Mouse (Mus musculus): ENCODE results near the gene Minpp1. TPM values are rescaled to one million over a fixed set of nuclear protein-coding genes. Genes with fewer than 3 reads are reported as not detected.

Gene Minpp1
- total and polyA plus RNA-seq, 3 experiments = 176 to 256 TPM; not detected in 1

DNA sequence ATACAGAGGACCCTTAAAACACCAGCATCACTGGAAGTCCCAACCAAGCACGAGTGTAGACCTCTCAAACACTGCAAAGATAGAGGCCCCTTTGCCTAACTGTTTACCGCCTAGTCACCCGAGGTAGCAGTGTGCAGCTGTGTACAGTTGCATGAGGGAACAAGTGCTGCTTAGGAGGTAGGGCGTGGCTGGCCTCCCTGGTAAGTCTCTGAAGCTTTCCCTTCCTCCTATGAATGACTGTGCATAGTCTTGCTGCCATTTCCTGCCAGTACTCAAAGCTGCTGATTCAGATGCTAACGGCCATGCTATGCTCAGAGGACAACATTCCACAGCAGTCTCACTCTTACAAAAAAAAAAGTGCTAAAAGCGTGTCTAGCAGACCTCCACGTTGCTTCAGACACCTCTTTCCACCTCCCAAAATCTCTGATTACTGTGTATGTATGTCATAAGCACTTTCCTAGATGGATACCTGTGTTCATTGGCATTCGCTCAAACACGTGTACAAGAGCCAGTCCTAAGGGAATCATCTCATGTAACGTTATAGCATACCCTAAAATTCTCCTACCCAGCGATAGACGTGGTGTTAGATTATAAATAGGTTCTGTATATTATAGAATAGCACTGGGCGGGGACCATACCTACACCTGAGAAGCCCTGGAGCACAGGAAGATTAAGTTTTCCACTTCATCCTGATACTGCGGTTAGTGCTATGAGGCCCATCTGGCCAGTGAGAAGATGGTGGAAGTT, 38.4 kb downstream of the Minpp1 start (continued):
- peak; percentile 77; the same call in 1 of the 2 replicates for TF ChIP-seq POLR2AphosphoS5 (IDR thresholded peaks at IDR 0.05; ENCODE audit: borderline replicate concordance, low read depth, low read length)
- peak; percentile 89 for TF ChIP-seq GABPA (IDR thresholded peaks at IDR 0.05; ENCODE audit: low read depth, low read length)
- no peak for TF ChIP-seq CHD2 (IDR thresholded peaks at IDR 0.05; ENCODE audit: low read length)
- no peak for TF ChIP-seq MEF2A (IDR thresholded peaks at IDR 0.05; ENCODE audit: extremely low read depth, insufficient replicate concordance, low read depth, low read length, poor library complexity, severe bottlenecking)
- TF ChIP-seq MYC (IDR thresholded peaks at IDR 0.05; ENCODE audit: low read depth, low read length) = peak; percentile 89
- peak; percentile 58; the same call in 1 of the 2 replicates for TF ChIP-seq ELF1 (IDR thresholded peaks at IDR 0.05; ENCODE audit: low read depth, low read length)
- peak; percentile 69 for TF ChIP-seq MXI1 (IDR thresholded peaks at IDR 0.05; ENCODE audit: low read depth, low read length)
- no peak; the same call in 1 of the 2 replicates for TF ChIP-seq USF1 (IDR thresholded peaks at IDR 0.05; ENCODE audit: low read depth, low read length)
- no peak; the same call in 1 of the 2 replicates for TF ChIP-seq KAT2A (conservative IDR thresholded peaks at IDR 0.05; ENCODE audit: low read depth, low read length)
- TF ChIP-seq TBP (IDR thresholded peaks at IDR 0.05; ENCODE audit: low read depth, low read length) = peak; percentile 86
- TF ChIP-seq EP300 (IDR thresholded peaks at IDR 0.05; ENCODE audit: low read depth in 1 of 2, low read length in 2 of 2) = peak; percentile 74 to 88
- TF ChIP-seq HCFC1 (IDR thresholded peaks at IDR 0.05; ENCODE audit: low read depth, low read length) = peak; percentile 55; the same call in 1 of the 2 replicates
- TF ChIP-seq CTCF (IDR thresholded peaks at IDR 0.05 in 2 of 3, conservative IDR thresholded peaks at IDR 0.05 in 1 of 3; ENCODE audit: control insufficient read depth in 1 of 3, insufficient read depth in 1 of 3, low read depth in 2 of 3, low read length in 3 of 3, poor library complexity in 1 of 3, severe bottlenecking in 1 of 3) = no peak
- TF ChIP-seq MAZ (IDR thresholded peaks at IDR 0.05; ENCODE audit: low read depth, low read length) = no peak
- peak; percentile 53; the same call in 1 of the 2 replicates for TF ChIP-seq TCF12 (IDR thresholded peaks at IDR 0.05; ENCODE audit: low read depth, low read length)
- peak; percentile 56 for TF ChIP-seq NELFE (IDR thresholded peaks at IDR 0.05; ENCODE audit: low read depth, low read length)
- no peak for TF ChIP-seq NRF1 (IDR thresholded peaks at IDR 0.05; ENCODE audit: insufficient read depth, low read depth, low read length, poor library complexity, severe bottlenecking)
- TF ChIP-seq ZC3H11A (IDR thresholded peaks at IDR 0.05; ENCODE audit: low read depth, low read length) = no peak

DNA sequence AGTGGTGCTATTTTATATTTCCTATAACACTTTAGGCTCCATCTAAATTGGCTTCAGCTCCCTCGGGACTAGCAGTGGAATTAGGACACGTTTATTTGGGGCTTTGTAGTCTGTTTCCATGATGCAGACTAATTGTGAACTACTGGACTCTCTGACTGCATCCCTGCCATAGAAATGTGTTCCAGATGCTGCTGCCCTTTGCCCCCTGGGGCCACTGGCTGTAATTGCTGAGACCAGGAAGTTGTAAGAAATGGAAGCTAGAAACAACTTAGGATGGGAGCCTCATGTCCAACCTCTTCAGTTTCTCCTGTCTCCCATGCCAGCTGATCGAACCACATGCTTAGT, 38.9 kb downstream of the Minpp1 start:
- Histone ChIP-seq H3K4me1 (ENCODE audit: control insufficient read depth in 1 of 2, insufficient read depth in 2 of 2, low read length in 2 of 2) (peaks cover 11 to 24% of the 10 kb centered on the region in 2 experiments), H3K27ac (ENCODE audit: control insufficient read depth, low read depth, low read length) (peak overlapping the region; percentile 93), H3K36me3 (ENCODE audit: control insufficient read depth in 1 of 2, insufficient read depth in 2 of 2, low read length in 2 of 2) (peaks cover 0 to 27% of the 10 kb centered on the region in 2 experiments; a peak in 2 of 4 replicates), H3K79me2 (ENCODE audit: control insufficient read depth, insufficient read depth, low read length, poor library complexity) (no peaks in the 10 kb centered on the region), H3K9me3 (replicated peaks; ENCODE audit: insufficient read depth, low read length) (no peaks in the 10 kb centered on the region), H3K4me3 (ENCODE audit: control insufficient read depth in 1 of 2, insufficient read depth in 1 of 2, low read depth in 2 of 2, low read length in 2 of 2) (no peak overlapping the region), H3K9ac (ENCODE audit: control insufficient read depth, low read depth, low read length, poor library complexity, severe bottlenecking) (no peak overlapping the region), H3K27me3 (ENCODE audit: control insufficient read depth in 1 of 2, insufficient read depth in 2 of 2, low read length in 2 of 2) (no peaks in the 10 kb centered on the region)
- no peak for TF ChIP-seq SIN3A (IDR thresholded peaks at IDR 0.05; ENCODE audit: low read length)
- TF ChIP-seq CTCF (IDR thresholded peaks at IDR 0.05 in 2 of 3, conservative IDR thresholded peaks at IDR 0.05 in 1 of 3; ENCODE audit: control insufficient read depth in 1 of 3, insufficient read depth in 1 of 3, low read depth in 2 of 3, low read length in 3 of 3, poor library complexity in 1 of 3, severe bottlenecking in 1 of 3) = no peak
- no peak for TF ChIP-seq KAT2A (conservative IDR thresholded peaks at IDR 0.05; ENCODE audit: low read depth, low read length)
- TF ChIP-seq HCFC1 (IDR thresholded peaks at IDR 0.05; ENCODE audit: low read depth, low read length) = no peak
- no peak for TF ChIP-seq CHD2 (IDR thresholded peaks at IDR 0.05; ENCODE audit: low read length)
- TF ChIP-seq E2F4 (IDR thresholded peaks at IDR 0.05; ENCODE audit: borderline replicate concordance, low read depth, low read length) = no peak
- no peak for TF ChIP-seq ZNF384 (IDR thresholded peaks at IDR 0.05; ENCODE audit: low read depth, low read length)
- TF ChIP-seq BHLHE40 (IDR thresholded peaks at IDR 0.05; ENCODE audit: borderline replicate concordance, low read depth, low read length) = no peak
- TF ChIP-seq USF2 (IDR thresholded peaks at IDR 0.05; ENCODE audit: borderline replicate concordance in 1 of 2, insufficient read depth in 1 of 2, low read depth in 1 of 2, low read length in 2 of 2) = no peak
- no peak for TF ChIP-seq TBP (IDR thresholded peaks at IDR 0.05; ENCODE audit: low read depth, low read length)
- no peak for TF ChIP-seq POLR2A (IDR thresholded peaks at IDR 0.05; ENCODE audit: control insufficient read depth in 1 of 2, insufficient read depth in 1 of 2, low read depth in 1 of 2, low read length in 2 of 2, poor library complexity in 1 of 2)
- TF ChIP-seq ETS1 (IDR thresholded peaks at IDR 0.05; ENCODE audit: low read depth, low read length) = no peak
- no peak for TF ChIP-seq SMC3 (IDR thresholded peaks at IDR 0.05; ENCODE audit: low read depth, low read length)
- TF ChIP-seq TAL1 (IDR thresholded peaks at IDR 0.05; ENCODE audit: low read length) = no peak
- no peak for TF ChIP-seq MYC (IDR thresholded peaks at IDR 0.05; ENCODE audit: low read depth, low read length)
- DNase-seq (ENCODE audit: low read depth, low spot score) = no peak

Measured in MEL (cell line).